Mouse (Mus musculus): ENCODE data around the gene Stpg3.
A peak's percentile ranks its signal among the peaks of the same experiment; 100 is the strongest.

GRCm38 (mm10) chr2:25180478-25180903, 33.9 kb downstream of the Stpg3 start, which contains the start of gene Nrarp:
- no peak; the same call in none of the 2 replicates for TF ChIP-seq POLR2A (IDR thresholded peaks at IDR 0.05; ENCODE audit: extremely low read depth, insufficient read depth, low read length)
- peak; percentile 21; the same call in 1 of the 2 replicates for TF ChIP-seq CTCF (IDR thresholded peaks at IDR 0.05; ENCODE audit: extremely low read depth, insufficient read depth, low read length)

All from cortical plate, adult 2 months (tissue).